Mouse (Mus musculus) stomach, embryonic 14.5 days (tissue): ENCODE results near the gene Calcoco1. TPM values are rescaled to one million over a fixed set of nuclear protein-coding genes. Genes with fewer than 3 reads are reported as not detected.

Experiments used
- ATAC-seq: fragments of 200-750 bp; cut with Nextera tagmentation; 2 replicates; pipeline ENCODE4 v1.8.0; 2017; ENCODE audit warnings: low read depth, moderate TSS enrichment; ENCODE audit not compliant: insufficient number of reproducible peaks, insufficient read depth, low FRiP score
- H3K27ac ChIP-seq: fragments of 300-500 bp; sonication (generic); 2 replicates; pipeline ENCODE4 v1.5.1; 2014; ENCODE audit warnings: mild to moderate bottlenecking, low read length, moderate library complexity, mixed read lengths
- H3K27me3 ChIP-seq: fragments of 300-500 bp; sonication (generic); 2 replicates; pipeline ENCODE4 v1.6.1; 2014; ENCODE audit warnings: low read length, control low read depth, mixed read lengths; ENCODE audit not compliant: control insufficient read depth, insufficient read depth
- H3K36me3 ChIP-seq: fragments of 300-500 bp; sonication (generic); 2 replicates; pipeline ENCODE4 v1.6.1; 2014; ENCODE audit warnings: mild to moderate bottlenecking, control low read depth, low read length, moderate library complexity, mixed read lengths; ENCODE audit not compliant: control insufficient read depth, insufficient read depth
- H3K4me1 ChIP-seq: fragments of 300-500 bp; sonication (generic); 2 replicates; pipeline ENCODE4 v1.6.1; 2014; ENCODE audit warnings: low read length, control low read depth, mixed read lengths; ENCODE audit not compliant: control insufficient read depth, insufficient read depth
- H3K4me2 ChIP-seq: fragments of 300-500 bp; sonication (generic); replicated peaks from 2 replicates; pipeline ENCODE4 v1.6.1; 2014; ENCODE audit warnings: low read depth, low read length, control low read depth
- H3K4me3 ChIP-seq: fragments of 300-500 bp; sonication (generic); 2 replicates; pipeline ENCODE4 v1.5.1; 2014; ENCODE audit warnings: low read depth, low read length, control low read depth
- H3K9ac ChIP-seq: fragments of 300-500 bp; sonication (generic); replicated peaks from 2 replicates; pipeline ENCODE4 v1.6.1; 2014; ENCODE audit warnings: low read depth, mild to moderate bottlenecking, control low read depth, low read length, moderate library complexity, mixed read lengths
- H3K9me3 ChIP-seq: fragments of 300-500 bp; sonication (generic); 2 replicates; pipeline ENCODE4 v1.6.1; 2016; ENCODE audit warnings: low read depth, low read length, control low read depth; ENCODE audit not compliant: control insufficient read depth
- WGBS: fragments of 180-500 bp; shearing (Covaris S2); extraction: QIAGEN DNeasy Blood & Tissue Kit; methylation state at CpG from one replicate; pipeline ENCODE4 v1.1.7; 2014; 5-methylcytosine and 5-hydroxymethylcytosine counted together
- polyA plus RNA-seq: library from polyadenylated mRNA; unstranded; fragments of >200 nt; fragmentation: Nextera tagmentation; extraction: Ambion mirVana; gene quantifications from 2 replicates; pipeline ENCODE4 v1.2.1, GENCODE M21; 2014

Calcoco1 gene
- 31.9 and 34.4 TPM in 2 replicates for polyA plus RNA-seq

DNA sequence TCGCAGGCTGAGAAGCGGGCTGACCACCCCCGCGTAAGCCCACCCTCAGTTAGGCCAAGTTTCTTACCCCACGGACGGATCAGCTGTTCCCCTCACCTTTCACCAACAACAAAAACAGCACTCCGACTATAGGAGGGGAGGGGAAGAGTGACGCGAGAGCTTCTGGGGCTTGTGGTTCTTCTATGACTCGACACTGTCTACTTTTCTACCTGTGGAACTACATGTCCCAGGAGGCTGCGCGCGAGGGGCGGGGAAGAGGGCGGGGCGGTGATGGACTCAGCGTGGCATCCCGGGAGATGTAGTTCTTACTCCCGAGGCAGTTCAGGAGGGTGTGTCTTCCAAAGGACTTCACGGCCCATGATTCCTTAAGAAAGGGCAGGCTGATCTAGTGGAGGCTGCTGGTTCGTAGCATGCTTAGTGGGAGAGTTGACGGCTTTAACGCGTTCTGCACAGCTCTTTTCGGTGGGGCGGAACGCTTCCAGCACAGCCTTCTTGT lies at the start of gene Calcoco1:
Gene Calcoco1, minus strand, starts transcription at position 199 of the 496 bp plus-strand sequence.
- H3K4me1 ChIP-seq = peaks cover 8% of the 10 kb centered on the region
- peak within 1 kb of the TSS; percentile 63 for H3K4me2 ChIP-seq
- ATAC-seq = peak; percentile 100
- H3K36me3 ChIP-seq = peaks cover 12% of the 10 kb centered on the region; the same call in 1 of the 2 replicates
- H3K27me3 ChIP-seq = no peaks in the 10 kb centered on the region
- no peaks in the 10 kb centered on the region for H3K9me3 ChIP-seq
- WGBS = under 1% methylated on average over 27 of the region's 27 CpGs
- peak within 1 kb of the TSS; percentile 69 for H3K4me3 ChIP-seq
- H3K27ac ChIP-seq = peak within 1 kb of the TSS; percentile 55; the same call in 1 of the 2 replicates
- peak within 1 kb of the TSS; percentile 51 for H3K9ac ChIP-seq

- no peak overlapping the region for H3K27ac ChIP-seq
- H3K36me3 ChIP-seq = no peaks in the 10 kb centered on the region
- H3K4me2 ChIP-seq = no peak overlapping the region
- H3K4me3 ChIP-seq = no peak overlapping the region
- no peaks in the 10 kb centered on the region for H3K9me3 ChIP-seq
- ATAC-seq = no peak
- WGBS = 45% methylated on average over 7 of the region's 7 CpGs
- H3K27me3 ChIP-seq = no peaks in the 10 kb centered on the region
- H3K4me1 ChIP-seq = no peaks in the 10 kb centered on the region
- H3K9ac ChIP-seq = no peak overlapping the region
These were observed 48.9 kb upstream of the Calcoco1 start for GRCm38 (mm10) chr15:102770866-102771265.

DNA sequence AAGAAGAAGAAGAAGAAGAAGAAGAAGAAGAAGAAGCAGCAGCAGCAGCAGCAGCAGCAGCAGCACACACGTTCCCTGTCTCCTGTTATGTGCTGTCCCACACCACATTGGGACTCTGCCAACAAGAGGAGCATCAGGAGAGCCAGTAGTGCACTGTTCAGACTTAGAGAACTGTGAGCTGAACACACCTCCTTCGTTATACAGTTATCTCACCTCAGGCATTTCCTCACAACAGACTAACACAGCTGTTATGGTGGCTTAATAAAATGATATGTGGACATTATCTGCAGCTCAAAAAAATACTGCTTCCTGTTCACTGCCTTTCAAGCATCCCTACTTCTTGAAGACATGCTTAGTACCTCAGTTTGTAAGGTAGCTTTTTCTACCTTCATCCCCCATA lies 43.2 kb upstream of the Calcoco1 start:
- H3K36me3 ChIP-seq = no peaks in the 10 kb centered on the region
- H3K9me3 ChIP-seq = no peaks in the 10 kb centered on the region
- no peaks in the 10 kb centered on the region for H3K4me1 ChIP-seq
- H3K27me3 ChIP-seq = peaks cover 3% of the 10 kb centered on the region; the same call in 1 of the 2 replicates
- 36% methylated on average over 2 of the region's 2 CpGs for WGBS
- H3K9ac ChIP-seq = no peak overlapping the region
- no peak for ATAC-seq
- no peak overlapping the region for H3K4me3 ChIP-seq
- no peak overlapping the region for H3K27ac ChIP-seq
- H3K4me2 ChIP-seq = no peak overlapping the region

DNA sequence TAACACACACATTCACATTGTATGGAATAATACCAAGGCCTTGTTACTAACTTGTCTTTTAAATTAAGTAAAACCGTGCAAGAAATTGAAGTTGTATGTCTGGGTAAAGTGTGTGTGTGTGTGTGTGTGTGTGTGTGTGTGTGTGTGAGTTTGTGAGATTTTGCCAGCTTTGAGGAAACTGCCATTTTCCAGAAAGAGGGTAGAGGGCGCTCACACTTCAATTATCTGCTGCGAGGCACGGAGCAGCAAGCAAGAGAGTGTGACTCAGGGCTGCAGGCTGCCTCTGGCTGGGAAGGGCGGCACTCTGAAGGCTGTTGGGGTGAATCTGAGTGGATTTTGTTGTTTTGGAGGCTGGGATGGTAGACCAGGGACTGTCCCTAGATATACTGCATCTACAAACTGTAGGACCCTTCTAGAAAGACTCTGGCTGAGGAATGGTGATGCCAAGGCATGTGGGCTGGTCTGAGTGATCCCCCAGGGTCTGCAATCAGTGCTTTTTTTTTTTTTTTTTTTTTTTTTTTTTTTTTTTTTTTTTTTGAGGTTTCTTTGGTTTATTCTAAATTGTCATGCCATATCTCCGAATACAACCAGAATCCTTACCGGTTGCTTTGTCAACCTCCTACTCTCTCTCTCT lies 39.9 kb upstream of the Calcoco1 start:
- ATAC-seq = peak; percentile 71; the same call in 1 of the 2 replicates
- peaks cover 3% of the 10 kb centered on the region; the same call in 1 of the 2 replicates for H3K27me3 ChIP-seq

GRCm38 (mm10) chr15:102757686-102758085 lies 35.7 kb upstream of the Calcoco1 start:
- Histone ChIP-seq H3K4me1 (no peaks in the 10 kb centered on the region), H3K36me3 (no peaks in the 10 kb centered on the region), H3K27ac (no peak overlapping the region), H3K9ac (no peak overlapping the region), H3K27me3 (0 out of 2 replicates have a peak, but pooled peaks cover 3% of the 10 kb centered on the region), H3K9me3 (no peaks in the 10 kb centered on the region), H3K4me2 (no peak overlapping the region), H3K4me3 (no peak overlapping the region)
- no peak for ATAC-seq
- WGBS = 95% methylated on average over 1 of the region's 1 CpGs

More for the DNA sequence above, 39.9 kb upstream of the Calcoco1 start:
- no peak overlapping the region for H3K9ac ChIP-seq
- H3K4me1 ChIP-seq = no peaks in the 10 kb centered on the region
- H3K36me3 ChIP-seq = no peaks in the 10 kb centered on the region
- no peak overlapping the region for H3K27ac ChIP-seq
- H3K4me3 ChIP-seq = no peak overlapping the region
- no peaks in the 10 kb centered on the region for H3K9me3 ChIP-seq
- H3K4me2 ChIP-seq = no peak overlapping the region
- 10% methylated on average over 7 of the region's 7 CpGs for WGBS

GRCm38 (mm10) chr15:102755053-102755452 lies 33.1 kb upstream of the Calcoco1 start:
- no peaks in the 10 kb centered on the region for H3K36me3 ChIP-seq
- no peaks in the 10 kb centered on the region for H3K4me1 ChIP-seq
- no peak overlapping the region for H3K4me3 ChIP-seq
- H3K9ac ChIP-seq = no peak overlapping the region
- H3K27ac ChIP-seq = no peak overlapping the region
- no peaks in the 10 kb centered on the region for H3K27me3 ChIP-seq
- 38% methylated on average over 5 of the region's 5 CpGs for WGBS
- no peak for ATAC-seq
- H3K4me2 ChIP-seq = no peak overlapping the region
- H3K9me3 ChIP-seq = no peaks in the 10 kb centered on the region

GRCm38 (mm10) chr15:102754361-102754760 lies 32.4 kb upstream of the Calcoco1 start:
- Histone ChIP-seq H3K36me3 (no peaks in the 10 kb centered on the region), H3K4me2 (no peak overlapping the region), H3K4me3 (no peak overlapping the region), H3K4me1 (no peaks in the 10 kb centered on the region), H3K27me3 (no peaks in the 10 kb centered on the region), H3K9ac (no peak overlapping the region), H3K9me3 (no peaks in the 10 kb centered on the region), H3K27ac (no peak overlapping the region)
- ATAC-seq = no peak
- 55% methylated on average over 7 of the region's 7 CpGs for WGBS

DNA sequence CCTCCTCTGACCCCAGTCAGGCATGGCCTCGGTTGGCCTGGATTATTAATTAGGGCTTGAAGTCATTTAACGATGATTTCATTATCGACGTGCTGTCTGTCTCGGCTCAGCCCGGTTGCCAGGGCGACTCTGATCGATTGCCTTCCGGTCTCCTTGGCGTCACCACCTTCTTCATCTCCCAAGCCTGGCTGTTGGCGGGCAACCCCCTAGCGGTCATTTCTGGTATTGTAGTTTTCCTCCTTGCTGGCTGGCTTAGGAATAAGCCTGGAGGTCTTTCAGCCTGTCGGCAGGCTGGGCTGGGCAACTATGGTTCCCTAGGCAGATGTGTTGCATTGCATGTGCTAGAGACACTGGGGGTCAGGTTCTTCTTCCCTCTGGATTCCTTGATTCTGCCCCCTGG lies 31.2 kb upstream of the Calcoco1 start:
- Histone ChIP-seq H3K9ac (no peak overlapping the region), H3K27me3 (peaks cover 9% of the 10 kb centered on the region; the same call in 1 of the 2 replicates), H3K4me1 (no peaks in the 10 kb centered on the region), H3K4me2 (no peak overlapping the region), H3K36me3 (no peaks in the 10 kb centered on the region), H3K4me3 (no peak overlapping the region), H3K27ac (no peak overlapping the region), H3K9me3 (no peaks in the 10 kb centered on the region)
- WGBS = 7% methylated on average over 13 of the region's 13 CpGs
- ATAC-seq = 0 out of 2 replicates have a peak, but pooled peaks have one; percentile 18
